Mouse (Mus musculus) kidney, embryonic 16.5 days (tissue): ENCODE results near the gene Gna13. TPM values are rescaled to one million over a fixed set of nuclear protein-coding genes. Genes with fewer than 3 reads are reported as not detected.

Source experiments
- ATAC-seq: fragments of 200-750 bp; cut with Nextera tagmentation; 2 replicates; pipeline ENCODE4 v1.8.0; 2017; ENCODE audit warnings: moderate TSS enrichment; ENCODE audit not compliant: low FRiP score, low TSS enrichment
- H3K27ac ChIP-seq: fragments of 300-500 bp; sonication (generic); 2 replicates; pipeline ENCODE4 v1.5.1; 2014; ENCODE audit warnings: low read length
- H3K27me3 ChIP-seq: fragments of 300-500 bp; sonication (generic); 2 replicates; pipeline ENCODE4 v1.6.1; 2014; ENCODE audit warnings: low read length, control low read depth, mixed read lengths; ENCODE audit not compliant: insufficient read depth
- H3K36me3 ChIP-seq: fragments of 300-500 bp; sonication (generic); 2 replicates; pipeline ENCODE4 v1.6.1; 2014; ENCODE audit warnings: low read length, control low read depth, mixed read lengths; ENCODE audit not compliant: insufficient read depth
- H3K4me1 ChIP-seq: fragments of 300-500 bp; sonication (generic); 2 replicates; pipeline ENCODE4 v1.6.1; 2014; ENCODE audit warnings: low read length, control low read depth, mixed read lengths; ENCODE audit not compliant: insufficient read depth
- H3K4me2 ChIP-seq: fragments of 300-500 bp; sonication (generic); replicated peaks from 2 replicates; pipeline ENCODE4 v1.6.1; 2014; ENCODE audit warnings: low read depth, low read length
- H3K4me3 ChIP-seq: fragments of 300-500 bp; sonication (generic); 2 replicates; pipeline ENCODE4 v1.5.1; 2014; ENCODE audit warnings: mild to moderate bottlenecking, low read length
- H3K9ac ChIP-seq: fragments of 300-500 bp; sonication (generic); replicated peaks from 2 replicates; pipeline ENCODE4 v1.6.1; 2014; ENCODE audit warnings: low read length
- H3K9me3 ChIP-seq: fragments of 300-500 bp; sonication (generic); 2 replicates; pipeline ENCODE4 v1.6.1; 2016; ENCODE audit warnings: low read length, control low read depth
- WGBS: fragments of 180-500 bp; shearing (Covaris S2); extraction: QIAGEN DNeasy Blood & Tissue Kit; methylation state at CpG from one replicate; pipeline ENCODE4 v1.1.7; 2014; 5-methylcytosine and 5-hydroxymethylcytosine counted together
- polyA plus RNA-seq: library from polyadenylated mRNA; unstranded; fragments of >200 nt; fragmentation: Nextera tagmentation; extraction: Ambion mirVana; gene quantifications from 2 replicates; pipeline ENCODE4 v1.2.1, GENCODE M21; 2015

The Gna13 gene
- polyA plus RNA-seq, 1 experiment from 2014 or later = 22.0 TPM

DNA sequence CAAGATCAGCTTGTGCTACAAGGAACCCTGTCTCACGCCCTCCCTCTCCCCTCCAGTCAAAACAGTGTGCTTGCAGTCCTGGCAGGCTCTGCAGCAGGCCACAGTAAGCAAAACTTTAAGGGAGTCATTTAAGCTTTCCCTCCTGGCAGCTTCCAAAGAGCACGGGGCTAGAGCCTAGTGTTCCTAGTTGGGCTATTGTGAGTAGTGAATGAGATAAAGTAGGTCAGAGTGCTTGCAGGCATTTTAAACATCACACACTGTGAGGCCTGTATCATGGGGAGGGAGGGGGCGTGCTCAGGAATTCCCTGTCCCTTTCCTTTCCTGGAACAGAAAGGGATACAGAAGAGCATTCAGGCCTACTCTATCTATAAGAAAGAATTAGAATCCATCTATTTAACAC, 4.1 kb upstream of the Gna13 start:
- ATAC-seq = no peak
- no peak overlapping the region for H3K4me3 ChIP-seq
- H3K27me3 ChIP-seq = no peaks in the 10 kb centered on the region
- H3K27ac ChIP-seq = peak overlapping the region; percentile 46; the same call in 1 of the 2 replicates
- H3K4me2 ChIP-seq = no peak overlapping the region
- peaks cover 37% of the 10 kb centered on the region for H3K4me1 ChIP-seq
- WGBS = 57% methylated on average over 3 of the region's 3 CpGs
- H3K9ac ChIP-seq = no peak overlapping the region
- no peaks in the 10 kb centered on the region for H3K36me3 ChIP-seq
- H3K9me3 ChIP-seq = no peaks in the 10 kb centered on the region

DNA sequence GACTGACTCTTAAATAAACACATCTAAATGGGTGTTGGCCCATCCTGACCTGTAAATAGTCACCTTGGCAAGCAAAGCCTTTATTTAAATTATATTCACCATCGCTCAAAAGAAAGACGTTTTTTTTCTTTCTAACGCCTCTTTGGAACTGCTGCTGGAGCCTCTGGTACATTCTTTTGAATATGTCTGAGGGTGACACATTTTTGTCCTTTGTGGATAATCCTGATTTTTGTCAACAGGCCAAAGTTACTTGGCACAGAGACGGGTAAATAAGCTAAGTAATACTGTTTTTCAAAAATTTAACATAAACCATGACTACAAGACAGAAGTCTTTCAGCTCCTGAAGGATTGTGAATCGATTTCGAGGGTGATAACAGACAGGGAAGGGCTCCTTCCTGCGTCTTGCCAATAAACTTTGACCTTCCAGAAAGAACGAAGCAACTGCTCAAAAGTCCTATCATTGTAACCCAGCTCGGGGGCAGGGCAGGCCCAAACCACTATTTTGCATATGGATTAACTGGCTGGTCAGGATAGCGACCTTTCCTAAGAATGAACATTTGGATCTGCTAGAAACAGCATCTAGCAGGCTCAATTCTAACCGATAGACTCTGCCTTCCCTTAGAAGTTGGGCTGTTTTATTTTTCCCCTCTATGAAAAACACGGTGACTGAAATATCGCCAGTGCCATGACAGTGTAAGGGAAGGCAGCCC, 3.4 kb upstream of the Gna13 start:
- no peak for ATAC-seq
- WGBS = 61% methylated on average over 13 of the region's 13 CpGs
- Histone ChIP-seq H3K36me3 (no peaks in the 10 kb centered on the region), H3K4me2 (no peak overlapping the region), H3K9ac (no peak overlapping the region), H3K9me3 (no peaks in the 10 kb centered on the region), H3K27ac (no peak overlapping the region), H3K27me3 (no peaks in the 10 kb centered on the region), H3K4me1 (peaks cover 33% of the 10 kb centered on the region), H3K4me3 (no peak overlapping the region)

DNA sequence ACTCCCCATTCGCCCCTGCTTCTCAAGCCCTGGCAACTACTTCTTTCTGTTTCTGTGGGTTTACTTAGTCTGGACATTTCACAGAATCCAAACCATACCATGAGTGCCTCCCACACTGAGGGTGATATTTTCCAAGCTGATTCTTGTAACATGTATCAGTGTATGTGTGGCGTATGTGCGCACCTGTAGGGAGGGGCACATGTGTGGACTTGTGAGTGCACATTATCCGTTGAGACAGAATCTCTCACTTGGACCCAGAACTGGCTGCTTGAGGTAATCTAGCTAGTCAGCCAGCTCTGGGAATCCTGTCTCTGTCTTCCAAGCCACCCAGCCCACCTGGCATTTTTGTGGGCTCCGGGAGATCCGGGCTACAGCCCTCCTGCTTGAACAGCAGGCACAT, 2.5 kb upstream of the Gna13 start:
- Histone ChIP-seq H3K4me2 (no peak overlapping the region), H3K27ac (no peak overlapping the region), H3K36me3 (no peaks in the 10 kb centered on the region), H3K9ac (no peak overlapping the region), H3K9me3 (no peaks in the 10 kb centered on the region), H3K27me3 (no peaks in the 10 kb centered on the region), H3K4me1 (peaks cover 41% of the 10 kb centered on the region), H3K4me3 (no peak overlapping the region)
- WGBS = 69% methylated on average over 6 of the region's 6 CpGs
- ATAC-seq = no peak

DNA sequence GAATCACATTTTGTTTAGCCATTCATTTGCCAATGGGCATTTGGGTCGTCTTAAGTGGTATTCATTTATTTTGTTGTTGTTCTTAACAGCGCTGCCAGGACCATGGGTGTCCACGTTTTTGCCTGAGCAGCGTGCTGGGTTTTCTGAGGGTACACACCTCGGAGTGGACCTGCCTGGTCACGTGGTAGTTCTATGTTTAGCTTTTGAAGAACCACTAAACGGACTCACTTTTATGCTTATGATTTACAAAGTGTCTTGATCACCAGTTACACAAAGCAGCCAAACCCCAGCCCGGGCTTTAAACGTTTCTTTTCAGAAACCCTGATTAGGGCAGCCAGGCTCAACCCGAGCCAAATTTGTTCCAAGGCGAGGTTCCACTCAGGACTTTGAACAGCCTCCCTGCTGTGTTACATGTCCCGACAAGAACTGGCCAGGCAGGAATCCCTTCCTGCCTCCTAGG, 2.0 kb upstream of the Gna13 start:
- peaks cover 4% of the 10 kb centered on the region for H3K36me3 ChIP-seq
- H3K27me3 ChIP-seq = no peaks in the 10 kb centered on the region
- peaks cover 44% of the 10 kb centered on the region for H3K4me1 ChIP-seq
- H3K27ac ChIP-seq = no peak overlapping the region
- H3K9ac ChIP-seq = no peak overlapping the region
- H3K4me3 ChIP-seq = no peak overlapping the region
- no peak overlapping the region for H3K4me2 ChIP-seq
- no peak for ATAC-seq
- no peaks in the 10 kb centered on the region for H3K9me3 ChIP-seq
- WGBS = 67% methylated on average over 12 of the region's 12 CpGs

DNA sequence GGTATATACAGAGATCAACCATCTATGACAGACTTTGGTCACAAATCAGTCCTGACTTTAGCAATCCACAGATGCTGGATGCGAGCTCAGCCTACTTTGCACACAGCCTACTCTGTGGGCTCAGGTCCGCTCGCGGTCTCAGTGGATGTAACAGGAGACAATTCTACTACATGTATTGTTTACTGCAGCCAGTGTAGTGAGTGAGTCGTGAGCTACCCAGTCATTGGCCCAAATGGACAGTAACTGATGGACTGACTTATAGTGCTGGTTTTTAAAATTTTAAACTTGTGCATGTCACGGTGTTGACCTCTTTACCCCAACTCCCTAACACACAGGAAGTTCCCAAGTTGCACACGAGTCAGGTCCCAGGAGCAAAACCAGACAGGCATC, 1.4 kb upstream of the Gna13 start:
- Histone ChIP-seq H3K4me2 (no peak overlapping the region), H3K36me3 (peaks cover 8% of the 10 kb centered on the region), H3K9me3 (no peaks in the 10 kb centered on the region), H3K4me3 (no peak overlapping the region), H3K27ac (no peak overlapping the region; the same call in 1 of the 2 replicates), H3K27me3 (no peaks in the 10 kb centered on the region), H3K4me1 (peaks cover 44% of the 10 kb centered on the region), H3K9ac (no peak overlapping the region)
- no peak for ATAC-seq
- WGBS = 64% methylated on average over 7 of the region's 7 CpGs

DNA sequence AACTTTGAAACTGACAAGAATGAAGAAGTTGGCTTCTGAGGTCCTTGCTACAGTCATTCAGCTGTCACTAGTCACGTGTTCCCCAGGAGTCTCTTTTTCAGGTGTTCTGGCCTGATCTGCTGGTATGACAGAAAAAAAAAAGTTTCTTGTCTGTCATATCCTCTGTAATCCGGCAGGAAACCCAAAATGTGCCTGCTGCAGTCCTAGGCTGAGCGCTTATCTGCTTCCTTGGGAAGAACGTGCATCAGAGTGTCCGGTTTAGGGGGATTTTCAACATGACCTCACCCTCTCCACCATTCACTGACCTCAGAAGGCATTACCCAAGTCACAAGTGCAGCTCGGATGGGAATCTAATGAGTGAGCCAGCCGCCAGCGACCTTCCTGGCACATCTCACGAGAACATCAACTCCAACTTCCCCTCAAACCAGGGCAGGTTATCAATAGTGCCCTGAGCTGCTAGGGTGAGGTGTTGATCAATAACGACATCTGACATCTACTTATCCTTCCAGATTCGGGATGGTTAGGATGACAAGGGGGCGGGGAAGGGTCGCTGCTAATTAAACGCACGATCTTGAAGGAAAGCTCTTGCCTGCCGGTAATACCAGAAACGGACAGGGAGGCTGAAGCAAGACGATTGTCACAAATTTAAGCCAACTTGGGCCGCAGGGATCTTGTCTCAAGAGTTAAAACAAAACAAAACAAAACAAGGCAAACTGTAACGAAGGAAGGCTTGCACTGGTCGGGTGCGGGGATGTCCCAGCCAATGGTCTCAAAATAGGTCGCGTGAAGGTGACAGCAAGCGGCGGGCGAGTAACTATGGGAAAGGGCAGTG, 784 bp upstream of the Gna13 start:
- peaks cover 44% of the 10 kb centered on the region for H3K4me1 ChIP-seq
- ATAC-seq = 0 out of 2 replicates have a peak, but pooled peaks have one; percentile 23

DNA sequence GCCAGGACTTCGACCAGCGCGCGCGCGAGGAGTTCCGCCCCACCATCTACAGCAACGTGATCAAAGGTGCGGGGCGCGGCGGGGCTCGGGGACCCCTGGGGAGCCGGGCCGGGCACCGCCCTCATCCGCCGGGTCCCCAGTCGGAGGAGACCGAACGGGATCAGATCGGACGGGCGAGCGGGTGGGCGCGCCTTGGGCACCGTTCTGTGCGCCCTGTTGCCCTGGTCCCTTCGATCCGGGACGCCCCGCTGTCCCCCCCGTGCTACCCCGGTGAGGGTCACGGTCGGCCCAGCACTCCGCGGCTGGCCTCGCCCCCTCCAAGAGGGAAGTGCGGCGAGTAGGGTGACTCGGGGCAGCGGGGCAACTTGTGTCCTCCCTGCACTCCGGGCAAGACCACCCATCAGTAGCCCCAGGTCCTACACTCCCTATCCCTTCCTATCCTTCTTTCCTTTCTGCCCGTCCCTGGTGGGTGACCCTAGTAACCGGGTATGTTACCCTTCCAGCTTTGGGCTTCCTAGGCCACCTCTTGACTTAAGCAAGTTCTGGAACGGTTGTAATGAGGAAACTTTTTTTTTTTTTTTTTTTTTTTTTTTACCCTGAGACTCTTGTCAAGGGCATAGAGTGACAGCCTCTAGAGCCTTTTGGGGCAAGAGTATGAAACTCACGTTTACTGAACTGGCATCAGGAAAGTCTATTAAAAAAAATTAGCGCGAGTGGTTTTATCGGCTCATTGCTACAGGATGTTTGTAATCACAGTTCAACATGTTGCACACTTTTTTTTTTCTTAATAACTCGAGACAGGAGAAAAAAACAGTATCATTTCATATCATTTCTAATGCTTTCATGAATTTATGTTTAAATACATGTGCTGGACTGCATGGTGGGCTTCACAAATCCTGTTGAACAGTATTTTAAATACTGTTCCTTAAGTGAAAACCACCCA, 831 bp downstream of the Gna13 start:
- peaks cover 47% of the 10 kb centered on the region for H3K4me1 ChIP-seq
- no peaks in the 10 kb centered on the region for H3K9me3 ChIP-seq
- peak overlapping the region; percentile 90 for H3K9ac ChIP-seq
- H3K4me2 ChIP-seq = peak overlapping the region; percentile 80
- ATAC-seq = peak; percentile 46
- no peaks in the 10 kb centered on the region for H3K27me3 ChIP-seq
- 1% methylated on average over 53 of the region's 53 CpGs for WGBS
- peaks cover 14% of the 10 kb centered on the region for H3K36me3 ChIP-seq
- H3K27ac ChIP-seq = peak overlapping the region; percentile 90
- peak overlapping the region; percentile 79 for H3K4me3 ChIP-seq

More for the DNA sequence above, 784 bp upstream of the Gna13 start:
- H3K4me3 ChIP-seq = peak overlapping the region; percentile 79
- H3K4me2 ChIP-seq = peak overlapping the region; percentile 80
- H3K27ac ChIP-seq = peak overlapping the region; percentile 85
- peak overlapping the region; percentile 90 for H3K9ac ChIP-seq
- peaks cover 8% of the 10 kb centered on the region for H3K36me3 ChIP-seq
- H3K9me3 ChIP-seq = no peaks in the 10 kb centered on the region
- 6% methylated on average over 27 of the region's 27 CpGs for WGBS
- H3K27me3 ChIP-seq = no peaks in the 10 kb centered on the region

DNA sequence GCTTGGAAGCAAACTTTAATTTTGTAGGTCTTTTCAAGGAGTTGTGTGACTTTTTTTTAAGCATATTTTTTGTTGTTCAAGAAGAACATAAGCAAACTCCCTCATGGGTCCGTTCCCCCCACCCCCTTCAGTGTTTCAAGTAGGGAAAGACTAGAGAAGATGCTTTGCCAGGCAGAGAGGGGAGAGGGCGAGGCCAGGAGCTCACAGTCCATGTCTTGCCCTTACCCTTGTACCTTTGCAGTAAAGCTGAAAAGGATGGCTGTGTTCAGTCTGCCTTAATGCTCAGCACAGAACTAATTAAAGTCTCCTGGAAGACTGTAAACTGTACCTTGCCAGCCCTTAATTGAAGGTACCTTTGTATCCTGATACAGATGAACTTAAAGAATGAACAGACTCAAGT, 1.7 kb downstream of the Gna13 start:
- Histone ChIP-seq H3K4me1 (peaks cover 55% of the 10 kb centered on the region), H3K9me3 (no peaks in the 10 kb centered on the region), H3K4me2 (peak overlapping the region; percentile 80), H3K27me3 (no peaks in the 10 kb centered on the region), H3K36me3 (peaks cover 15% of the 10 kb centered on the region), H3K4me3 (peak overlapping the region; percentile 27), H3K27ac (no peak overlapping the region), H3K9ac (peak overlapping the region; percentile 46)
- WGBS = 68% methylated on average over 2 of the region's 2 CpGs
- ATAC-seq = no peak

DNA sequence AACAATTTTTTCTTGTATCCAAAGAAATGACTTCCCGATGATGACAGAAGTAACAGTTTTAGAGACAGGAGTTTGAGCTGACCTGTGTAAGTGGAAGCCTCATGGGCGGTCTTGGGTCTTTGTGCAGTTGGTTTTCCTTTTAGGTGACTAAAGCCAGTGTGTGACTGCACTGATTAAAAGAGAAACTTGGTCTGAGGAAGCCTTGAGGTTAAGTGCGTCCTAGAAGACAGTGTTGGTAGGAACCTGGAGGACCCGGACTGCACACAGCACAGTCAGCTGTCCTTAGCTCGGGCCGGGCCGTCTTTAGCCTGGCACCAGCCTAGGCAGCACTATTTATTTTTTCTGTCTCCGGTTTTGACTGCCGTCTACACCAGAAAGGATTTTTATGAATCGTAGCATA, 2.2 kb downstream of the Gna13 start:
- Histone ChIP-seq H3K4me2 (peak overlapping the region; percentile 80), H3K27me3 (no peaks in the 10 kb centered on the region), H3K9ac (peak overlapping the region; percentile 46), H3K4me3 (peak overlapping the region; percentile 27; the same call in 1 of the 2 replicates), H3K9me3 (no peaks in the 10 kb centered on the region), H3K27ac (no peak overlapping the region), H3K4me1 (peaks cover 59% of the 10 kb centered on the region), H3K36me3 (peaks cover 19% of the 10 kb centered on the region)
- ATAC-seq = no peak
- 74% methylated on average over 10 of the region's 10 CpGs for WGBS
